Mouse (Mus musculus) cerebellum, adult 2 months (tissue): Measurements from ENCODE around the gene Tmem132c.

Experiments
- CTCF ChIP-seq: fragments of 200-500 bp; IDR thresholded peaks from 2 replicates; pipeline ENCODE4 v1.5.1; 2011; ENCODE audit warnings: low read depth, mild to moderate bottlenecking, control low read depth, low read length, moderate library complexity, borderline replicate concordance; ENCODE audit not compliant: insufficient read depth
- POLR2A ChIP-seq: fragments of 200-500 bp; IDR thresholded peaks from 2 replicates; pipeline ENCODE4 v1.6.1; 2011; ENCODE audit warnings: low read length, control low read depth, borderline replicate concordance; ENCODE audit not compliant: insufficient read depth

- TF ChIP-seq CTCF, result no peak
- no peak for TF ChIP-seq POLR2A
These were observed 64.1 kb downstream of the Tmem132c start for GRCm38 (mm10) chr5:127305719-127306118.
